ENCODE assay signal across 8 mouse cellular contexts in the genomic region with DNA sequence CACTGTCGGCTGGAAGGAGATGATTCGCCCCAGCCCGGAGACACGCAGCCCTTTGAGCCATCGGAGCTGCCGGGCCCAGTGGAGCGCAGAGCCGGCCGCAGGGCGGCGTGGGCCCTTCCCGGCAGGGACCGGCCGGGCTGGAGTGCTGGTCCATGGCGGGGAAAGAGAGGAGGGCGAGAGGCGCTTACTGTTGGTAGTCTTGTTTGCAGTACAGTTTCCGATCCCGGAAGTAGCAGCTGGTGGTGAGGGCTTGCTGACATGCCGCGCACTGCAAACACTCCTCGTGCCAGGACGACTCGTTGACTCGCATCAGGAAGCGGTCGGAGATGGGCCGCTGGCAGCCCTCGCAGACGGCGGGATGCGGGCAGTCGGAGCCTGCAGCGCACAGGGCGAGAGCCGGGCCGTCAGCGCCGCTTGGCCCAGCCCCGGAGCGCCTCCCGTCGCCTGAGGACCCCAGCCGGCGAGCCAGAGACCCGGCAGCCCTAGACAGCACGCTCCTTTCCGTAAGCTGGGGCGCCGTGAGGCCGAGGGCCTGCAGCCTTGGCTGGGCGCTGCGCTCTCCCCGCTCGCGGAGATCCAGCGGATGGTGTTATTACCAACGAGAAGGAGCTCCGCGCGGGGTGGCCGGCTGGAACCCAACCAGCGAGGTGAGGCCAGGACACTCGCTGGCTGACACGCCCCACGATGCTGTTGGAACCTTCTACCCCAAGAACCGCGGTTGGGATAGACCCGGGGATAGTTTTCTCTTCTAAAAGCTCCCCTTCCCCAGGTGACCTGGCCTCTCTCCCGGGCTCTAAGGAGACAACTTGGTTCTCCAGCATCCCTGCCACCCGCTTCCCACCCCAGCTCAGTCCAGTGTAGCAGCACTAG. TPM values are rescaled to one million over a fixed set of nuclear protein-coding genes. Genes with fewer than 3 reads are reported as not detected.
DNase-seq lines count a peak whose midpoint lies in the region; ATAC-seq and TF ChIP-seq lines count a peak whose summit lies in the region.

No protein-coding gene starts in this region.

- peak overlapping the region; percentile 61 for H3K9ac ChIP-seq in kidney, embryonic 16.5 days (replicated peaks; ENCODE audit: low read length)
- H3K9ac ChIP-seq in forebrain, postnatal 0 days: no peak overlapping the region
- H3K9ac ChIP-seq in midbrain, embryonic 16.5 days (ENCODE audit: low read depth, low read length): 0 out of 2 replicates have a peak overlapping the region, but pooled peaks have one; percentile 30

- H3K27ac ChIP-seq in kidney, embryonic 16.5 days (ENCODE audit: low read length): no peak overlapping the region
- H3K27ac ChIP-seq in forebrain, postnatal 0 days (ENCODE audit: low read depth, low read length): no peak overlapping the region
- H3K27ac ChIP-seq in limb, embryonic 10.5 days: peak overlapping the region; percentile 93
- H3K27ac ChIP-seq in midbrain, embryonic 16.5 days (ENCODE audit: low read length): 0 out of 2 replicates have a peak overlapping the region, but pooled peaks have one; percentile 17

- ATAC-seq in kidney, embryonic 16.5 days (ENCODE audit: low FRiP score, low TSS enrichment): peak; percentile 43; the same call in 1 of the 2 replicates
- ATAC-seq in forebrain, postnatal 0 days: peak; percentile 34; the same call in 1 of the 2 replicates
- ATAC-seq in midbrain, embryonic 16.5 days: no peak
- ATAC-seq in cerebellum, adult (ENCODE audit: insufficient number of reproducible peaks, low FRiP score, low TSS enrichment): no peak

- peak overlapping the region; percentile 70 for H3K4me2 ChIP-seq in kidney, embryonic 16.5 days (replicated peaks; ENCODE audit: low read depth, low read length)
- H3K4me2 ChIP-seq in forebrain, postnatal 0 days (ENCODE audit: low read depth): peak overlapping the region; percentile 19; the same call in 1 of the 2 replicates
- peak overlapping the region; percentile 27 for H3K4me2 ChIP-seq in midbrain, embryonic 16.5 days (ENCODE audit: low read length)

- DNase-seq in kidney, adult 11 months: no peak
- DNase-seq in forebrain, postnatal 0 days: no peak
- DNase-seq in limb, embryonic 10.5 days (ENCODE audit: low spot score): peak; percentile 78
- DNase-seq in cerebellum, adult 18-20 months: no peak
- DNase-seq in layer of hippocampus, postnatal 36 days: no peak

- H3K4me1 ChIP-seq in kidney, embryonic 16.5 days (ENCODE audit: insufficient read depth, low read length): peaks cover 27% of the 10 kb centered on the region
- no peaks in the 10 kb centered on the region for H3K4me1 ChIP-seq in forebrain, postnatal 0 days (ENCODE audit: insufficient read depth)
- peaks cover 84% of the 10 kb centered on the region for H3K4me1 ChIP-seq in limb, embryonic 10.5 days
- peaks cover 8% of the 10 kb centered on the region for H3K4me1 ChIP-seq in midbrain, embryonic 16.5 days (ENCODE audit: control insufficient read depth, insufficient read depth, low read length)

- H3K9me3 ChIP-seq in kidney, embryonic 16.5 days (ENCODE audit: low read length): no peaks in the 10 kb centered on the region
- no peaks in the 10 kb centered on the region for H3K9me3 ChIP-seq in forebrain, postnatal 0 days (ENCODE audit: low read length)
- H3K9me3 ChIP-seq in limb, embryonic 10.5 days (replicated peaks): no peaks in the 10 kb centered on the region
- H3K9me3 ChIP-seq in midbrain, embryonic 16.5 days (replicated peaks; ENCODE audit: control insufficient read depth, low read length, poor library complexity, severe bottlenecking): no peaks in the 10 kb centered on the region

- TF ChIP-seq CTCF in forebrain, postnatal 0 days (IDR thresholded peaks at IDR 0.05; ENCODE audit: low read depth): no peak

- H3K27me3 ChIP-seq in kidney, embryonic 16.5 days (ENCODE audit: insufficient read depth, low read length): peaks cover 96% of the 10 kb centered on the region
- peaks cover 83% of the 10 kb centered on the region for H3K27me3 ChIP-seq in forebrain, postnatal 0 days (ENCODE audit: insufficient read depth, low read length)
- peaks cover 91% of the 10 kb centered on the region for H3K27me3 ChIP-seq in limb, embryonic 10.5 days (ENCODE audit: low read depth, poor library complexity, severe bottlenecking)
- H3K27me3 ChIP-seq in midbrain, embryonic 16.5 days (ENCODE audit: control insufficient read depth, insufficient read depth, low read depth, low read length): peaks cover 64% of the 10 kb centered on the region

- under 1% methylated on average over 70 of the region's 71 CpGs for WGBS in kidney, embryonic 16.5 days
- under 1% methylated on average over 66 of the region's 71 CpGs for WGBS in forebrain, postnatal 0 days
- under 1% methylated on average over 71 of the region's 71 CpGs for WGBS in limb, embryonic 10.5 days
- 1% methylated on average over 65 of the region's 71 CpGs for WGBS in midbrain, embryonic 16.5 days

- H3K4me3 ChIP-seq in kidney, embryonic 16.5 days (ENCODE audit: low read length): peak overlapping the region; percentile 50
- H3K4me3 ChIP-seq in forebrain, postnatal 0 days (ENCODE audit: low read depth, low read length): no peak overlapping the region; the same call in 1 of the 2 replicates
- H3K4me3 ChIP-seq in limb, embryonic 10.5 days: peak overlapping the region; percentile 79
- H3K4me3 ChIP-seq in midbrain, embryonic 16.5 days (ENCODE audit: low read depth, low read length): peak overlapping the region; percentile 32

- H3K36me3 ChIP-seq in kidney, embryonic 16.5 days (ENCODE audit: insufficient read depth, low read length): no peaks in the 10 kb centered on the region
- no peaks in the 10 kb centered on the region for H3K36me3 ChIP-seq in forebrain, postnatal 0 days (ENCODE audit: insufficient read depth)
- H3K36me3 ChIP-seq in limb, embryonic 10.5 days: peaks cover 48% of the 10 kb centered on the region
- H3K36me3 ChIP-seq in midbrain, embryonic 16.5 days (ENCODE audit: control insufficient read depth, insufficient read depth, low read length): no peaks in the 10 kb centered on the region

RNA-seq across cellular contexts. Expression of gene Lmx1b, which starts 0.8 kb away (rescaled TPM):
- 0.94 and 1.3 TPM in 2 replicates for polyA plus RNA-seq in kidney, embryonic 16.5 days (2015; fragmentation: Nextera tagmentation; extraction: Ambion mirVana)
- 0.54 and 2.0 TPM in 2 replicates for total RNA-seq in forebrain, postnatal 0 days (2014; rRNA removed)
- polyA plus RNA-seq in forebrain, postnatal 0 days (2015; fragmentation: Nextera tagmentation; extraction: Ambion mirVana): 0.05 and 0.24 TPM in 2 replicates
- polyA plus RNA-seq in limb, embryonic 10.5 days (2016; fragmentation: Nextera tagmentation; extraction: Ambion mirVana): 11.0 and 13.9 TPM in 2 replicates
- polyA plus RNA-seq in midbrain, embryonic 16.5 days (2015; fragmentation: Nextera tagmentation; extraction: Ambion mirVana): 0.95 and 0.98 TPM in 2 replicates
- under 1 TPM; 0.07 to 0.18 TPM for total RNA-seq in layer of hippocampus, postnatal 36 days (2021)

Comparison
In these comparisons a context has a peak if more than half of its experiments do, and no peak if none do; other contexts are left out.
1. ATAC-seq: peak in kidney, embryonic 16.5 days (single experiment) and forebrain, postnatal 0 days (single experiment); none in midbrain, embryonic 16.5 days (single experiment) and cerebellum, adult (single experiment).
2. H3K27ac ChIP-seq: peak in limb, embryonic 10.5 days (single experiment) and midbrain, embryonic 16.5 days (single experiment); none in kidney, embryonic 16.5 days (single experiment) and forebrain, postnatal 0 days (single experiment).
3. H3K4me2 ChIP-seq: peak in every context shown above with its lines; median percentile 70 in kidney, embryonic 16.5 days; 27 in midbrain, embryonic 16.5 days; 19 in forebrain, postnatal 0 days.